Mouse (Mus musculus): ENCODE results near the gene Ifne.

GRCm38 (mm10) chr4:88872691-88873090, 7.3 kb downstream of the Ifne start:
- no peak for TF ChIP-seq GATA1 (IDR thresholded peaks at IDR 0.05; ENCODE audit: low read length)
- no peak for TF ChIP-seq TAL1 (IDR thresholded peaks at IDR 0.05; ENCODE audit: low read length)

Measured in erythroblast, embryonic 14.5 days (primary cell).